Mouse (Mus musculus) hindbrain, embryonic 16.5 days (tissue): ENCODE measurements at regions not wholly inside any gene's neighbourhood (a gene's known extent, or its start where the extent isn't known, plus 50 kb on each side); places are given as distances from the start of the nearest gene placed in this dataset.

Source experiments
- ATAC-seq: fragments of 200-750 bp; cut with Nextera tagmentation; 2 replicates; pipeline ENCODE4 v1.8.0; 2017; ENCODE audit warnings: moderate TSS enrichment, moderate library complexity
- H3K27ac ChIP-seq: fragments of 300-500 bp; sonication (generic); 2 replicates; pipeline ENCODE4 v1.5.1; 2014; ENCODE audit warnings: low read depth, mild to moderate bottlenecking, control low read depth, low read length, moderate library complexity
- H3K27me3 ChIP-seq: fragments of 300-500 bp; sonication (generic); replicated peaks from 2 replicates; pipeline ENCODE4 v1.6.1; 2014; ENCODE audit warnings: low read length; ENCODE audit not compliant: control insufficient read depth, insufficient read depth
- H3K36me3 ChIP-seq: fragments of 300-500 bp; sonication (generic); 2 replicates; pipeline ENCODE4 v1.6.1; 2014; ENCODE audit warnings: mild to moderate bottlenecking, low read length, moderate library complexity, mixed read lengths; ENCODE audit not compliant: control insufficient read depth, insufficient read depth
- H3K4me1 ChIP-seq: fragments of 300-500 bp; sonication (generic); 2 replicates; pipeline ENCODE4 v1.6.1; 2014; ENCODE audit warnings: low read depth, low read length; ENCODE audit not compliant: control insufficient read depth, insufficient read depth
- H3K4me2 ChIP-seq: fragments of 300-500 bp; sonication (generic); 2 replicates; pipeline ENCODE4 v1.6.1; 2014; ENCODE audit warnings: mild to moderate bottlenecking, low read length, control low read depth, moderate library complexity
- H3K4me3 ChIP-seq: fragments of 300-500 bp; sonication (generic); 2 replicates; pipeline ENCODE4 v1.5.1; 2014; ENCODE audit warnings: mild to moderate bottlenecking, low read length, control low read depth, moderate library complexity
- H3K9ac ChIP-seq: fragments of 300-500 bp; sonication (generic); 2 replicates; pipeline ENCODE4 v1.6.1; 2014; ENCODE audit warnings: low read depth, mild to moderate bottlenecking, control low read depth, low read length, moderate library complexity
- H3K9me3 ChIP-seq: fragments of 300-500 bp; sonication (generic); 2 replicates; pipeline ENCODE4 v1.6.1; 2014; ENCODE audit warnings: mild to moderate bottlenecking, low read length, moderate library complexity; ENCODE audit not compliant: control insufficient read depth
- WGBS: fragments of 180-500 bp; shearing (Covaris S2); extraction: QIAGEN DNeasy Blood & Tissue Kit; methylation state at CpG from one replicate; pipeline ENCODE4 v1.1.7; 2014; 5-methylcytosine and 5-hydroxymethylcytosine counted together

GRCm38 (mm10) chr13:83740771-83741170 lies 236.9 kb downstream of the Mef2c start:
- no peak for ATAC-seq
- H3K36me3 ChIP-seq = no peaks in the 10 kb centered on the region; the same call in 1 of the 2 replicates

GRCm38 (mm10) chr13:83741591-83742021 lies 237.8 kb downstream of the Mef2c start:
- H3K4me1 ChIP-seq = peaks cover 13% of the 10 kb centered on the region; the same call in 1 of the 2 replicates
- 10% methylated on average over 7 of the region's 7 CpGs for WGBS
- H3K9ac ChIP-seq = peak overlapping the region; percentile 28; the same call in 1 of the 2 replicates
- H3K36me3 ChIP-seq = no peaks in the 10 kb centered on the region; the same call in 1 of the 2 replicates
- peak overlapping the region; percentile 60 for H3K27ac ChIP-seq
- peak overlapping the region; percentile 60 for H3K4me2 ChIP-seq
- no peaks in the 10 kb centered on the region for H3K9me3 ChIP-seq
- peak overlapping the region; percentile 52 for H3K4me3 ChIP-seq
- no peaks in the 10 kb centered on the region for H3K27me3 ChIP-seq
- 0 out of 2 replicates have a peak, but pooled peaks have one; percentile 1 for ATAC-seq

More at GRCm38 (mm10) chr13:83740771-83741170, 236.9 kb downstream of the Mef2c start:
- WGBS = 9% methylated on average over 4 of the region's 4 CpGs
- H3K4me1 ChIP-seq = peaks cover 8% of the 10 kb centered on the region; the same call in 1 of the 2 replicates
- peak overlapping the region; percentile 90 for H3K27ac ChIP-seq
- peak overlapping the region; percentile 52 for H3K4me3 ChIP-seq
- no peaks in the 10 kb centered on the region for H3K9me3 ChIP-seq
- H3K27me3 ChIP-seq = no peaks in the 10 kb centered on the region
- peak overlapping the region; percentile 60 for H3K4me2 ChIP-seq
- no peak overlapping the region for H3K9ac ChIP-seq

- no peak overlapping the region; the same call in 1 of the 2 replicates for H3K9ac ChIP-seq
- no peak for ATAC-seq
- WGBS = 28% methylated on average over 2 of the region's 2 CpGs
- peak overlapping the region; percentile 52 for H3K4me3 ChIP-seq
- H3K4me1 ChIP-seq = peaks cover 13% of the 10 kb centered on the region; the same call in 1 of the 2 replicates
- H3K27ac ChIP-seq = peak overlapping the region; percentile 71
- no peaks in the 10 kb centered on the region for H3K27me3 ChIP-seq
- peak overlapping the region; percentile 60 for H3K4me2 ChIP-seq
- H3K9me3 ChIP-seq = no peaks in the 10 kb centered on the region
- H3K36me3 ChIP-seq = no peaks in the 10 kb centered on the region; the same call in 1 of the 2 replicates
These were observed 238.3 kb downstream of the Mef2c start for GRCm38 (mm10) chr13:83742102-83742501.

- Histone ChIP-seq H3K9ac (no peak overlapping the region), H3K4me2 (peak overlapping the region; percentile 60), H3K27ac (peak overlapping the region; percentile 71; the same call in 1 of the 2 replicates), H3K4me3 (peak overlapping the region; percentile 19; the same call in 1 of the 2 replicates), H3K36me3 (no peaks in the 10 kb centered on the region; the same call in 1 of the 2 replicates), H3K4me1 (peaks cover 13% of the 10 kb centered on the region; the same call in 1 of the 2 replicates), H3K27me3 (no peaks in the 10 kb centered on the region), H3K9me3 (no peaks in the 10 kb centered on the region)
- 25% methylated on average over 3 of the region's 3 CpGs for WGBS
- no peak for ATAC-seq
These were observed 238.7 kb downstream of the Mef2c start for GRCm38 (mm10) chr13:83742546-83742945.

GRCm38 (mm10) chr13:83743381-83743780 lies 239.5 kb downstream of the Mef2c start:
- peak overlapping the region; percentile 39 for H3K4me2 ChIP-seq
- no peak overlapping the region for H3K4me3 ChIP-seq
- ATAC-seq = no peak
- H3K9ac ChIP-seq = no peak overlapping the region
- peak overlapping the region; percentile 54; the same call in 1 of the 2 replicates for H3K27ac ChIP-seq
- H3K4me1 ChIP-seq = peaks cover 13% of the 10 kb centered on the region; the same call in 1 of the 2 replicates
- H3K36me3 ChIP-seq = no peaks in the 10 kb centered on the region; the same call in 1 of the 2 replicates
- 52% methylated on average over 2 of the region's 2 CpGs for WGBS
- no peaks in the 10 kb centered on the region for H3K27me3 ChIP-seq
- H3K9me3 ChIP-seq = no peaks in the 10 kb centered on the region

- Histone ChIP-seq H3K9me3 (no peaks in the 10 kb centered on the region), H3K27ac (peak overlapping the region; percentile 86), H3K27me3 (no peaks in the 10 kb centered on the region), H3K4me2 (peak overlapping the region; percentile 78), H3K4me3 (peak overlapping the region; percentile 46), H3K36me3 (no peaks in the 10 kb centered on the region), H3K4me1 (peaks cover 13% of the 10 kb centered on the region; the same call in 1 of the 2 replicates), H3K9ac (peak overlapping the region; percentile 71)
- ATAC-seq = no peak
- 13% methylated on average over 8 of the region's 8 CpGs for WGBS
These were observed 240.4 kb downstream of the Mef2c start for GRCm38 (mm10) chr13:83744110-83744752.

- Histone ChIP-seq H3K27me3 (no peaks in the 10 kb centered on the region), H3K36me3 (no peaks in the 10 kb centered on the region), H3K9ac (peak overlapping the region; percentile 71), H3K27ac (peak overlapping the region; percentile 86), H3K4me1 (peaks cover 13% of the 10 kb centered on the region; the same call in 1 of the 2 replicates), H3K4me3 (peak overlapping the region; percentile 46), H3K4me2 (peak overlapping the region; percentile 78), H3K9me3 (no peaks in the 10 kb centered on the region)
- under 1% methylated on average over 36 of the region's 38 CpGs for WGBS
- ATAC-seq = peak; percentile 95
These were observed 241.2 kb downstream of the Mef2c start for GRCm38 (mm10) chr13:83744981-83745555.

GRCm38 (mm10) chr13:83745961-83746360 lies 242.1 kb downstream of the Mef2c start:
- Histone ChIP-seq H3K36me3 (no peaks in the 10 kb centered on the region), H3K27ac (peak overlapping the region; percentile 86), H3K4me3 (no peak overlapping the region), H3K9ac (no peak overlapping the region), H3K4me2 (peak overlapping the region; percentile 78), H3K27me3 (no peaks in the 10 kb centered on the region), H3K9me3 (no peaks in the 10 kb centered on the region), H3K4me1 (peaks cover 13% of the 10 kb centered on the region; the same call in 1 of the 2 replicates)
- 61% methylated on average over 5 of the region's 5 CpGs for whole genome bisulfite sequencing
- ATAC-seq = no peak

- ATAC-seq = no peak
- H3K9ac ChIP-seq = no peak overlapping the region; the same call in 1 of the 2 replicates
- H3K9me3 ChIP-seq = no peaks in the 10 kb centered on the region
- 66% methylated on average over 3 of the region's 3 CpGs for WGBS
- no peaks in the 10 kb centered on the region for H3K27me3 ChIP-seq
- no peak overlapping the region for H3K4me2 ChIP-seq
- H3K27ac ChIP-seq = peak overlapping the region; percentile 63
- H3K4me1 ChIP-seq = peaks cover 13% of the 10 kb centered on the region; the same call in 1 of the 2 replicates
- H3K4me3 ChIP-seq = no peak overlapping the region
- no peaks in the 10 kb centered on the region for H3K36me3 ChIP-seq
These were observed 243.8 kb downstream of the Mef2c start for GRCm38 (mm10) chr13:83747671-83748070.
